Mouse (Mus musculus) brain, embryonic 14.5 days (tissue): ENCODE measurements around the gene Zfp428. TPM values are rescaled to one million over a fixed set of nuclear protein-coding genes. Genes with fewer than 3 reads are reported as not detected.
"Not testable (repeated sequence)": the region's sequence is repeated elsewhere in the genome, so short reads cannot be mapped to it uniquely, and the experiment has no call there.

Source experiments
- DNase-seq: peaks from one replicate; pipeline ENCODE4 v3.0.0-alpha.2; 2011; ENCODE audit warnings: low read depth
- CTCF ChIP-seq: fragments of 200-500 bp; IDR thresholded peaks from 2 replicates; pipeline ENCODE4 v1.5.1; 2012; ENCODE audit warnings: inconsistent platforms, mild to moderate bottlenecking, moderate library complexity, borderline replicate concordance; ENCODE audit not compliant: insufficient read depth, insufficient read length; ENCODE audit errors: extremely low read depth
- POLR2A ChIP-seq: fragments of 200-500 bp; IDR thresholded peaks from 2 replicates; pipeline ENCODE4 v1.6.1; 2012; ENCODE audit warnings: mild to moderate bottlenecking, inconsistent platforms, borderline replicate concordance; ENCODE audit not compliant: poor library complexity, insufficient read depth, insufficient read length, severe bottlenecking; ENCODE audit errors: extremely low read depth
- polyA plus RNA-seq: library from polyadenylated mRNA; depleted of rRNA; stranded (reverse); fragments of >200 nt; gene quantifications from 2 replicates; pipeline ENCODE4 v1.2.3, GENCODE M21; 2012

Gene Zfp428
- polyA plus RNA-seq, 1 experiment: 269 TPM

DNA sequence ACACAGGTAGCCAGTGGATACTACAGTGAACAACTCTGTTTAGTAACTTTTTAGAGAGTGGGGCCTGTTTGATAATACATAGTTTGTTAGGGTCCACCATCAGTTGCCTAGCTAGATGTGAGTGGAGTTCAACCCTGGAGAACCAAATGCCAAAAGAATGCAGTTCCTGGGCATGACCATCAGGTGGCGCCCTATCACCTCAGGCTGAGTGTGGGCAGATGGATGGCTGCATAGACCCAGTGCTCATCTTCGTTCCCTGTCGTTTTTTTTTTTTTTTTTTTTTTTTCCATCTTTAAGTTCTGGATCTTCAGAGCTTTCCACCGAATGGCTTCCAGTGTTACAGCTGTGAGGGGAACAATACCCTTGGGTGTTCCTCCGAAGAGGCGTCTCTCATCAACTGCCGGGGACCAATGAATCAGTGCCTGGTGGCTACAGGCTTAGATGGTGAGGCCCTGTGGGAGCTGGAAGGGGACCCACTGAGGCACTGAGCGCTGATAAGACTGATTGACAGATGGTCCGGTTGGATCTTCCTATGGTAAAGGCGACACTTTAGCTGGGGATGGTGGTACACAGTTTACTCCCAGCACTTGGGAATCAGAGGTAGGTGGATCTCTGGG lies 32.8 kb upstream of the Zfp428 start:
- DNase-seq: peak; percentile 80
- TF ChIP-seq CTCF (peak; percentile 95), POLR2A (no peak)

DNA sequence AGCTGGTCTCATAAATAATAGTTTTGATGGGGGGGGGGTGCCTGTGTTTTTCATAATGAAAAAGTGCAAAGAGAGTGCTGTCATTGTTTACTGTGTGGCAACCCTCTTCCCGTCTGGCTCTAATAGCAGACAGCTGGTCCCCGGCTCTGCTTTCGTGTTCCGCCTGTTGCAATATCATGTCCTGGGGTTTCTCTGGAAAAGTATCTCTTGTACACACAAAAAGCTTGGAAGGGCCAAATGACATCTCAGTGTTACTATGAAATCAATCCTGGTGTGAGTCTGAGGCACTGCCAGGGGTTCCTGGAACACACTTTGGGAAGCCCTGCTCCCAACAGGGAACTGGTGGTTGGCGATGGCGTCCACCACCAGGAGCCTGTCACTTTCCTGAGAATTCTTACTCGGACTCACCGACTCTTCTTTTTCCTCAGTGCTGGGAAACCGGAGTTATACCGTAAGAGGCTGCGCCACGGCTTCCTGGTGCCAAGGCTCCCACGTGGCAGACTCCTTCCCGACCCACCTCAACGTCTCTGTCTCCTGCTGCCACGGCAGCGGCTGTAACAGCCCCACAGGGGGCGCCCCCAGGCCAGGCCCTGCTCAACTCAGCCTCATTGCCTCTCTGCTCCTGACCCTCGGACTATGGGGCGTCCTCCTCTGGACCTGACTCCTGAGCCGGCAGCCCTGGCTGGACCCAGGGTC lies 31.8 kb upstream of the Zfp428 start:
- peak; percentile 15 for DNase-seq
- no peak for TF ChIP-seq POLR2A
- TF ChIP-seq CTCF: 0 out of 2 replicates have a peak, but pooled peaks have one; percentile 13

DNA sequence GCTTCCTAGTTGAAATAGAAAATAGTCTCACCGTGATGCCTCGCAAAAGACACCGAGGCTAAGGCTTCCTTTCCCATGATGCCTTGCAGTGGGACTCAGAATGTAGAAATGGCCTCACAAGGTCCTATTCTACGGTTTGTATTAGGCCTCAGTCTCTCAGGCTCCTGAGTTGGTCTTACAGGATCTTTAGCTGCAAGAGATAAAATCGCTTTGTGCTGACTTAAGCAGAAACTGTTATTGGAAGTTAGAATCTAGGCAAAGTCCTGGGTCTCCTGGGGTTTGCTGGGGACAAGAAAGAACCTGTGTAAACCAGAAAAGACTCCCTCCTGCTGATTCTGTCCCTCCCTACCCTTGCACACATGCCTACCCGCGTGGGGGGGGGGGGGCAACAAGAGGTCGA lies 30.5 kb upstream of the Zfp428 start:
- no peak for DNase-seq
- no peak for TF ChIP-seq POLR2A
- no peak for TF ChIP-seq CTCF

DNA sequence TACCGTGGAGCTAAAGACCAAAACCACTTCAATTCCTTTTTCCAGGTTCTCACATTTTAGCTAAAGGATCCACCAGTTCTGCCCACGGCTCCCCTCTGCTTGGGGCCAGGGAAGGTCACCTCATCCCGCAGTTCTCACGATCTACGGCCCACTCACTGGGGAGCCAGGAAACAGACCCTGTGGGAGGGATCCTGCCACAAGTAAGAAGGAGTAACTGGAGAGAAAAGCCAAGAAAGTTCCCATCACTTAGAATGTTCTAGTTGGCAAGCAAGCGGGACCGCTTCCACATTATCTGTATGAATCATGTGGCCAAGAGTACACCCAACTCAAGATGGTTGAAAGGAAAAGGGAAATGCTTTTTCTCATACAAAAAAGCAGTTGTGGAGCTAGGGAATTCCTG lies 29.9 kb upstream of the Zfp428 start:
- no peak for DNase-seq
- TF ChIP-seq POLR2A: no peak
- no peak for TF ChIP-seq CTCF

DNA sequence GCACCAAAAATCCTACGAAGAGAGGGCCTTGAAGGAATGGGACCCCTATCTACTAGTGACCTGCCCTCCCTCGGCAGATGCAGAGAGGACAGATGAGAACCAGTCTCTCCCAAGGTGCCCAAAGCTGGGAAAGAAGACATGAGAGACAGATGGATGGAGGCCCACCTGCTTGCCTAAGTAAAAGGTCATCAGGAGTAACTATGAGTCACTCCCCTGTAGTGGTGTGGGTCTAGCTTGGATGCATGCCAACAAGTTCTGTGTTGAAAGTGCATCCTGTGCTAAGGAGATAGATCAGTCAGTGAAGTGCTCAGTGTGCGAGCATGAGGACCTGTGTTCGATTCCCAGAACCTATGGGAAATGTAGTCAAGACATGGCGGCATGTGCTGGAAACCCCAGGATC lies 27.9 kb upstream of the Zfp428 start:
- TF ChIP-seq CTCF (no peak), POLR2A (no peak)

DNA sequence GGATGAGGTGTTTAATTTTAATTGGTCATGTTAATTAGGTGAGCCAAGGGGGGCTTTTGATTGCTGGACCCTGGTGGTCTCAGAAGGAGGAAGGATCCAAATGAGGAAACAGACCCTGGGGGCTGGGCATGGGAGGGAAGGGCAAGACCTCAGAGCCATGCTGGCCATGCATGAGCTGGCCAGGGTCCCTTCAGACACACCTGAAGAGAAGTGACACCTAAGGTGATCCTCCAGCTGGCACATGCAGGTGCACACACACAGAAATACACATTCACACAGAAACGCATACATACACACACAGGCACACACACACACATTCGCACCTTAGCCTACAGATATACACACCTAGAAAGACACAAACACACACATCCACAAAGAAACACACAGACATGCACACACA lies 27.1 kb upstream of the Zfp428 start:
- TF ChIP-seq CTCF: no peak
- TF ChIP-seq POLR2A: no peak

More for the DNA sequence above, 27.9 kb upstream of the Zfp428 start:
- DNase-seq: no peak

DNA sequence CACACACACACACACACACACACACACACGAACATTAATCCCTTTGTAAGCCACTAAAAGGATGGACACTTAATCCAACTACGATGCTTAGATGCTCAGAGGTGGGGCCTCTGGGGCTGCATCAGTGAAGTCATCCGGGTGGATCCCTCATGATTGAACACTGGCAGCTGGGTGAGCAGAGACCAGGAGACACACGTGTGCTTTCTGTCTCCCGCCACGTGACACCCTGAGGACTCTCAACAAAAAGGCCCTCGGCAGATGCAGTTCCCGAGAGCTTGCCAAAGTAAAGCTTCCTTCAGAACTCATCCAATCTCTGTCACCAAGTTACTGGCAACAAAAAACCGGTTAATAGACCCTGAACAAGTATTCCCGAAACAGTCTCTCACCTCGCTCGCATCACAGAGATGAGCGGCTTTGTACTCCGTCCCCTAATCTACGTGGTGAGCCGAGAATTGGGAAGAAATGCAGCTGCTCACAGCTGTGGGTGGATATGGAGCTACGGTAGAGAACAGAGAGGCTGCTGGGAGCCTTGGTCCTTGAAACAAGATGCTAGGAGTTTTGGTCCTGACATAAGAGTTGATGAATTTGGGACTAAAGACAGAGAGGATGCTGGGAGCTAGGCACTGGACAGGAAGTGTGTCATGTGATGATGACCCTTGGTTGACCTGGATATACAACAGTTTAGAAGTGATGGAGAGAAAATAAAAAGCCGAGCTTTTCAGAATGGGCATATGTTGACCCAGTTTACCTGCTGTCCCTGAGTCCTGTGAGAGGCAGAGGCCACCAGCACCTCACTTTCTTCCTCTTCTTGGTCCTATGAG lies 26.5 kb upstream of the Zfp428 start:
- peak; percentile 45 for DNase-seq
- TF ChIP-seq POLR2A (no peak), CTCF (no peak)

More for the DNA sequence above, 27.1 kb upstream of the Zfp428 start:
- DNase-seq: no peak

DNA sequence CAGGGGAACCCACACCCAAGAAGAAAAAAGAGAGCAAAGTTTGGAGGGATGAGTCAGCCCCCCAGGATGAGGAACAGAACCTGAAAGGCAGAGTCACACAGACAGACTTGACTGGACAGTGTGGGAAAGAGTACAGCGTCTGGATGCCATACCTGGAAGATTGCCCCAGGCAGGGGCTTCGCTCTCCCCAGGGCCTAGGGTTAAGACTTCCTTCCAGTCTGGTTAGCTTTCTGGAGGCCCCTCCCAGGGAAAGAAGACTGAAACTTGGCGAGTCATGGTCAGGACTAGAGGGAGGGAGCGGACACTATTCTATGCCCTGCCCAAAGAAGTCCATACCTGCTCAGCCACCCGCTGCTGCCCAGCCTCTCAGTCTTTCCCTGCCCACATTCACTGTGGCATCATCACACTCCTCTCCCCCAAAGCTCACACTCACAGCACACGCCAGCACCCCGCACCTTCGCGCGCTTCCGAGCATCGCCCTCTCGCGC lies 25.8 kb upstream of the Zfp428 start:
- TF ChIP-seq CTCF (no peak), POLR2A (no peak)
- no peak for DNase-seq

DNA sequence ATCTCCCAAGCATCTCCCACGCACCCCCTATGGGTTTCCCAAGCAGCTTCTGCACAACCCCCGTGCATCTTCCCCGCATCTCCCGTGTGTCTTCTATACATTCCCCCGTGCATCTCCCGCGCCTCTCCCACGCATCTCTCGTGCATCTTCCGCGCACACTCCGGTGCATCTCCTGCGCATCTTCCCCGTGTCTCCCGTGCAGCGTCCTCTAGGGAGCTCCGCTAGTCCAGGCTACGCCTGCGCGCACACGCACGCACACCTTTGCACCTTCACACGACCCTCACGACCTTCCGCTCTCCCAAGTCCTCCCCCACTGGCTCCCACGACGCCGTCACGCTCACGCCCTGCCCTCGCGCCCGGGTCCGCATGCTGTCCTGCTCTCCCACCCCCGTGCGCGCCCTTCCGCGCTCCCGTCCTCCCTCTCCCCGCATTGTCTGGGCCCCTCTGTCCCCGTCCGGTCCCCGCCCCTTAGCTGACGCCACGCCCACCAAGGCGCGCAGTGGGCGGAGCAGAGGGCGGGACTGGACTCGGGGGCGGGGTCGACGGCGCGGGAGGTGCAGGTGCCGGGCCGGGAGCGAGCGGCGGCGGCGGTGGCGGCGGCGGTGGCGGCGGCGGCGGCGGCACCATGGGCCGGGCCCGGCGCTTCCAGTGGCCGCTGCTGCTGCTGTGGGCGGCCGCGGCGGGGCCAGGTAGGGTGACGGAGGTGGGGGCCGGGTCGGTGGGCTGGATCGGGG lies 25.2 kb upstream of the Zfp428 start, which contains the start of gene Cadm4:
TSS of gene Cadm4 (plus strand) at position 550 of the 734 bp plus-strand sequence.
- TF ChIP-seq POLR2A: peak; percentile 82
- no peak for TF ChIP-seq CTCF
- DNase-seq: peak; percentile 96

DNA sequence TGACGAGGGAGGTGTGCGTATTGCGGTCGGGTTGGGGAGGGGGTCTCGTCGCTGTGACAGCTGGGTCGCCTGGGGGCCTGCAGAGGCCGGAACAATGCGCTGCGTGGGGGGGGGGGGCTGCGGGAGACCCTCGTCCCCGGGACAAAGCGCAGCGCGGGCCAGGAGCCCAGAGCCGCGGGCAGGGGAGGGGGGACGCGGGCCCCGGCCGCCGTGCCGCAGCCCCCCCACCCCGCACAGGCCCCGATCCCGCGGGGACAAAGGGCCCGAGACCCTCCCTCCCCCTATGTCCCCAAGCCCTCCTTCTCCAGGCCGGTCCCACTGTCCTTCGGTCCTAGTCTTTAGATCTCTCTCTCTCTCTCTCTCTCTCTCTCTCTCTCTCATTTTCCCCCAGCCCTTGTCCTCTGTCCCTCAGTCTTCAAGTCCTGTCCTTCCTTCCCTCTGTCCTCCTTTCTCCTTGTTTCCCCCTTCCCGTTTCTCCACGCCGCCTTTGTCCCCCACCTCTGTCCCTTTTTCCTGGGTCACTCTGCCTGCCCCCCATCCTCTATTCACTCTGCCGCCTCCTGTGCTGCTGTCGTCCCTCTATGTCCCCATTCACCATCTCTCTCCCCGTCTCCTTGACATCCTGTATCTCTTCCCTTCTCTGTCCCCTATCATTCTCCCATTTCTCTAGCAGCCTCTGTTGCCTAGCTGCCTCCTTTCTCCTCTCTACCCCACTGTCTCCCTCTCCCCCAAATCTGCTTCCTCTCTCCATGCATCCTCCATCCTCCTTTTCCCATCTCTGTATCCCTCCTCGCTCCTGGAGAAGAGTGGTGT lies 24.4 kb upstream of the Zfp428 start:
- no peak for TF ChIP-seq CTCF
- TF ChIP-seq POLR2A: no peak
- DNase-seq: peak; percentile 28

DNA sequence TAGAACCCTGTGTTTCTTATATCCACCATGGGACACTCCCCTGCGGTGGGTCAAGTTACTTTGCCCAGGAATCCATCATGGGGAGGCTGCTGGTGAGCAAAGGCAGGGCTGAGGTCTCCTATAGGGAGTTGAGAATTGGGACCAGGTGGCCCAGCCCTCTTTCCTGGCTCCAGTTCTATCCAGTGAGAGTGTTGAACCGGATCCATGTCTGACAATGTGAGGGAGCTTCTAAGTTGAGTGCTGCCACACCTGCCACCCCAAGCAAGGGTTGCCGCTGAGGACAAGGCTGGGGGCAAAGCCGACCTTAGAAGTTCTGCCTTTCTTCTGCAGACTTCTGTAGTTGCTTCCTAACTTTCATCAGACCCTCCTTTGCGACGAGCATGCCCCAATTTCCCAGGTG lies 23.5 kb upstream of the Zfp428 start:
- not testable (repeated sequence) for DNase-seq

DNA sequence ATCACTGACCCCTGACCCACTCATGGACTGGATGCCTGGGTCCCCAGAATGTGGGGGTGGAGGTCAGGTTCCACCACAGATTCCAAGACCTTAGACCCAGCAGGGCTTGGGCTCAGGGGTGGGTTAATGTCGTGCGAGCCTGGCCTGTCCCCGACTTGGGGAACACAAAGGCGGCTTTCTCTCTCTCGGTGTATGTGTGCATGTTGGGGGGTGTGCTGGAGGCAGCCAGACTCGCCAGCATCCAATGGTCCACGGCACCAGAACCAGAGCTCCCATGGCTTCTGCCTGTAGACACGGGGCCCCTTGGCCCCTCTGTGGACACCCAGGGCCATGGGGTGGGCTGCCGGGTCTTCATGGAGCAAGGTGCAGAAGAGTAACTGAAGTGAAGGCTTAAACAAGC lies 21.3 kb upstream of the Zfp428 start:
- DNase-seq: no peak
- TF ChIP-seq CTCF (no peak), POLR2A (no peak)

DNA sequence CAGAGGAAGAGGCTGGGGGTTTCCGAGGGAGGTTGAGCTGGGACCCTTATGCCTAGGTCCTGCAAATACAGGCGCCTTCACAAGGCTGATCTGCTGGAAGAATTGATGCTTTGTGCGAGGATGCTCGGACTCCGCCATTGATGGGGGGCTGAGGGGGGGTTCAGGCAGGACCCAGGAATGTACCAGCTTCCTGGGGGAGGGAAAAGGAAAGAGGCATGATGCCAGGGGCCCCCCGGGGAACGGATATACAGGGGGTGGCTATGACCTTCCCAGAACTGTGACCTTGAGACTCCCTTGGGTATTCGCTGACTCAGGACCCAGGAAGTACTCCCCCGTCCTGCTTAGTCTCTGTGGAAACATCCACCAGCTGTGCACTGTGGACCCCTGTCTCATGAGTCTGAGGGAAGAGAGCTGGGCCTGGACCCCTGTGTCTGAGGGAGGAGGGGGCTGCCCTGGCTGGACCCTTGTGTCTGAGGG lies 20.1 kb upstream of the Zfp428 start:
- TF ChIP-seq POLR2A: peak; percentile 13; the same call in 1 of the 2 replicates
- no peak for TF ChIP-seq CTCF
- DNase-seq: peak; percentile 72
